Mouse (Mus musculus): ENCODE data around the gene Ehmt1.

GRCm38 (mm10) chr2:24912589-24912988 is 6.8 kb downstream of the Ehmt1 start:
- TF ChIP-seq CTCF (IDR thresholded peaks at IDR 0.05; ENCODE audit: insufficient read depth, low read length): no peak
- TF ChIP-seq POLR2A (IDR thresholded peaks at IDR 0.05; ENCODE audit: borderline replicate concordance, extremely low read depth, low read depth, low read length): no peak

Data from lung, adult 2 months (tissue).